Mouse (Mus musculus): ENCODE measurements at regions not wholly inside any gene's neighbourhood (a gene's known extent, or its start where the extent isn't known, plus 50 kb on each side); places are given as distances from the start of the nearest gene placed in this dataset.

DNA sequence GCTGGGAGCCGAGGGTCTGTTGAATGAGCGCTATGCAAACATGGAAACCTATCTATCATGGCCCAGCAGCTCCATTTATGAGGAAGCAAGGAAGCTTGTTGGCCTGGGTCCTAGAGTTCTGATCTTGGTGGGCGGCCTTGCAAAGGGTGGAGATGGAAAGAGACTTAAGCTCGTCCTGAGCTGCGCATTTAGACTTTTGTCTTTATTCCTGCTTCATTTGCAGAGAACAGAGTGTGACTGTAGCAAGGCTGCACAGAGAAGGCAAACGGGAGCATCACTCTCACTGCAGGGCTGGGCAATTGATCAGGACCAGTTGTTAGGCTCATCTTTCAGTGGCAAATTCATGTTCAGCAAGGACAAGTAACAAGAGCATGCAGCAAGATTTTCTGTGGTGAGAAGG is 177.2 kb downstream of the Plod2 start:
- TF ChIP-seq CTCF (IDR thresholded peaks at IDR 0.05; ENCODE audit: control insufficient read depth, insufficient read depth, insufficient replicate concordance, low read depth, low read length) (no peak), POLR2A (IDR thresholded peaks at IDR 0.05; ENCODE audit: control insufficient read depth, low read depth, low read length) (no peak)

Data from testis, adult 2 months (tissue).